Mouse (Mus musculus) intestine, embryonic 16.5 days (tissue): Measurements from ENCODE around the gene Olfr201. TPM values are rescaled to one million over a fixed set of nuclear protein-coding genes. Genes with fewer than 3 reads are reported as not detected.
"Not testable (repeated sequence)": the region's sequence is repeated elsewhere in the genome, so short reads cannot be mapped to it uniquely, and the experiment has no call there.

Source experiments
- ATAC-seq: fragments of 200-750 bp; cut with Nextera tagmentation; 2 replicates; pipeline ENCODE4 v1.8.0; 2017; ENCODE audit warnings: moderate TSS enrichment, moderate library complexity
- H3K27ac ChIP-seq: fragments of 300-500 bp; sonication (generic); 2 replicates; pipeline ENCODE4 v1.5.1; 2014; ENCODE audit warnings: mild to moderate bottlenecking, low read length
- H3K27me3 ChIP-seq: fragments of 300-500 bp; sonication (generic); replicated peaks from 2 replicates; pipeline ENCODE4 v1.6.1; 2014; ENCODE audit warnings: low read length, control low read depth, mixed read lengths; ENCODE audit not compliant: control insufficient read depth, insufficient read depth
- H3K36me3 ChIP-seq: fragments of 300-500 bp; sonication (generic); 2 replicates; pipeline ENCODE4 v1.6.1; 2014; ENCODE audit warnings: low read length, control low read depth; ENCODE audit not compliant: control insufficient read depth, insufficient read depth
- H3K4me1 ChIP-seq: fragments of 300-500 bp; sonication (generic); 2 replicates; pipeline ENCODE4 v1.6.1; 2014; ENCODE audit warnings: low read length, control low read depth, mixed read lengths; ENCODE audit not compliant: control insufficient read depth, insufficient read depth
- H3K4me2 ChIP-seq: fragments of 300-500 bp; sonication (generic); 2 replicates; pipeline ENCODE4 v1.6.1; 2014; ENCODE audit warnings: low read depth, low read length, control low read depth
- H3K4me3 ChIP-seq: fragments of 300-500 bp; sonication (generic); 2 replicates; pipeline ENCODE4 v1.5.1; 2014; ENCODE audit warnings: mild to moderate bottlenecking, low read length
- H3K9ac ChIP-seq: fragments of 300-500 bp; sonication (generic); 2 replicates; pipeline ENCODE4 v1.6.1; 2014; ENCODE audit warnings: low read depth, low read length
- H3K9me3 ChIP-seq: fragments of 300-500 bp; sonication (generic); 2 replicates; pipeline ENCODE4 v1.6.1; 2016; ENCODE audit warnings: low read length, control low read depth; ENCODE audit not compliant: control insufficient read depth
- WGBS: fragments of 180-500 bp; shearing (Covaris S2); extraction: QIAGEN DNeasy Blood & Tissue Kit; methylation state at CpG from one replicate; pipeline ENCODE4 v1.1.7; 2014; 5-methylcytosine and 5-hydroxymethylcytosine counted together
- polyA plus RNA-seq: library from polyadenylated mRNA; unstranded; fragments of >200 nt; fragmentation: Nextera tagmentation; extraction: Ambion mirVana; gene quantifications from 2 replicates; pipeline ENCODE4 v1.2.1, GENCODE M21; 2015

Olfr201 gene
- polyA plus RNA-seq, 1 experiment from 2014 or later, result not detected

DNA sequence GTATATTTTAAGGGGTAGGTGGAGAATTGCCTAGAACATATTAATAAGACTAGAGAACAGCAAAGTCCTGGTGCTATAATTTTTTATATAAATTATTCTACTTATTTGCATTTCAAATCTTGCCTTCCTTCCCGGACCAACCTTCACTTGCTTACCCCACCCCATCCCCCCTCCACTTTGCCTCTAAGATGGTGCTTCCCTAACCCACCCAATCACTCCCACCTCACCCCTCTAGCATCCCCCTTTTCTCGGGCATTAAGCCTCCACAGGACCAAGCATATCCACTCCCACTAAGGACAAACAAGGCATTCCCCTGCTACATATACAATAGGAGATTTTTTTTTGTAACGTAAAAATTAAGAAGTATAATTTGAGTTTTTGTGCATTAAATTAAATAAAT is 54.6 kb downstream of the Olfr201 start:
- H3K4me1 ChIP-seq, H3K9ac ChIP-seq, ATAC-seq, H3K36me3 ChIP-seq, H3K27me3 ChIP-seq, H3K4me2 ChIP-seq, H3K9me3 ChIP-seq, H3K27ac ChIP-seq, H3K4me3 ChIP-seq: not testable (repeated sequence)
- 78% methylated on average over 3 of the region's 3 CpGs for WGBS

Other genes with a start within 250 kb of the Olfr201 start
- gene Olfr186, start 242.3 kb downstream of the Olfr201 start, polyA plus RNA-seq, result not detected in 2 replicates
- gene Olfr187, start 232.9 kb downstream of the Olfr201 start, polyA plus RNA-seq, result not detected in 2 replicates
- gene Olfr190, start 194.6 kb downstream of the Olfr201 start, polyA plus RNA-seq, result not detected in 2 replicates
- gene Olfr191, start 182.8 kb downstream of the Olfr201 start, polyA plus RNA-seq, result not detected in 2 replicates
- gene Olfr193, start 160.8 kb downstream of the Olfr201 start, polyA plus RNA-seq, result not detected in 2 replicates
- not detected in 2 replicates for gene Olfr194, start 151.6 kb downstream of the Olfr201 start, polyA plus RNA-seq
- not detected in 2 replicates for gene Olfr195, start 125.6 kb downstream of the Olfr201 start, polyA plus RNA-seq
- gene Olfr196, start 102.2 kb downstream of the Olfr201 start, polyA plus RNA-seq, result not detected in 2 replicates
- gene Olfr198, start 69.1 kb downstream of the Olfr201 start, polyA plus RNA-seq, result not detected in 2 replicates
- gene Olfr199, start 52.9 kb downstream of the Olfr201 start, polyA plus RNA-seq, result not detected in 2 replicates
- gene Olfr202, start 14.2 kb upstream of the Olfr201 start, polyA plus RNA-seq, result not detected in 2 replicates
- gene Olfr203, start 26.2 kb upstream of the Olfr201 start, polyA plus RNA-seq, result not detected in 2 replicates
- not detected in 2 replicates for gene Olfr204, start 45.6 kb upstream of the Olfr201 start, polyA plus RNA-seq
- not detected in 2 replicates for gene Olfr205, start 58.5 kb upstream of the Olfr201 start, polyA plus RNA-seq
- gene Olfr206, start 76.6 kb upstream of the Olfr201 start, polyA plus RNA-seq, result not detected in 2 replicates
- gene Olfr209, start 91.4 kb upstream of the Olfr201 start, polyA plus RNA-seq, result not detected in 2 replicates
- not detected in 2 replicates for gene Gabrr3, start 134.7 kb upstream of the Olfr201 start, polyA plus RNA-seq
- 32.3 and 34.1 TPM in 2 replicates for gene Riox2, start 199.1 kb upstream of the Olfr201 start, polyA plus RNA-seq